Mouse (Mus musculus): ENCODE results near the gene Lep. TPM values are rescaled to one million over a fixed set of nuclear protein-coding genes. Genes with fewer than 3 reads are reported as not detected.

Gene Lep
- polyA plus RNA-seq, 1 experiment from 2014 or later = not detected

- H3K27ac ChIP-seq = no peak overlapping the region
- no peaks in the 10 kb centered on the region for H3K4me1 ChIP-seq
- H3K4me3 ChIP-seq = no peak overlapping the region
- H3K36me3 ChIP-seq = no peaks in the 10 kb centered on the region
- no peak for ATAC-seq (ENCODE audit: insufficient number of reproducible peaks, low FRiP score, low TSS enrichment, low read depth)
- WGBS = 62% methylated on average over 9 of the region's 9 CpGs
- H3K4me2 ChIP-seq = no peak overlapping the region
- 0 out of 2 replicates have a peak, but pooled peaks cover 3% of the 10 kb centered on the region for H3K27me3 ChIP-seq
- no peaks in the 10 kb centered on the region for H3K9me3 ChIP-seq
- H3K9ac ChIP-seq = no peak overlapping the region
Measured at GRCm38 (mm10) chr6:29052188-29052587, 7.8 kb upstream of the Lep start.

GRCm38 (mm10) chr6:29053181-29053580 is 6.8 kb upstream of the Lep start:
- H3K9me3 ChIP-seq = no peaks in the 10 kb centered on the region
- WGBS = 66% methylated on average over 7 of the region's 7 CpGs

GRCm38 (mm10) chr6:29056377-29056776 is 3.6 kb upstream of the Lep start:
- no peaks in the 10 kb centered on the region for H3K36me3 ChIP-seq
- no peak overlapping the region for H3K9ac ChIP-seq
- no peaks in the 10 kb centered on the region for H3K27me3 ChIP-seq
- H3K9me3 ChIP-seq = no peaks in the 10 kb centered on the region
- H3K4me2 ChIP-seq = no peak overlapping the region
- H3K27ac ChIP-seq = no peak overlapping the region
- WGBS = 80% methylated on average over 7 of the region's 7 CpGs
- H3K4me1 ChIP-seq = no peaks in the 10 kb centered on the region
- no peak for ATAC-seq (ENCODE audit: insufficient number of reproducible peaks, low FRiP score, low TSS enrichment, low read depth)
- H3K4me3 ChIP-seq = no peak overlapping the region

More at GRCm38 (mm10) chr6:29053181-29053580, 6.8 kb upstream of the Lep start:
- no peak overlapping the region for H3K27ac ChIP-seq
- no peaks in the 10 kb centered on the region for H3K4me1 ChIP-seq
- ATAC-seq (ENCODE audit: insufficient number of reproducible peaks, low FRiP score, low TSS enrichment, low read depth) = no peak
- no peak overlapping the region for H3K4me3 ChIP-seq
- no peak overlapping the region for H3K9ac ChIP-seq
- no peak overlapping the region for H3K4me2 ChIP-seq
- 0 out of 2 replicates have a peak, but pooled peaks cover 3% of the 10 kb centered on the region for H3K27me3 ChIP-seq
- no peaks in the 10 kb centered on the region for H3K36me3 ChIP-seq

GRCm38 (mm10) chr6:29066389-29066790 is 6.4 kb downstream of the Lep start:
- H3K9ac ChIP-seq = no peak overlapping the region
- no peak overlapping the region for H3K4me2 ChIP-seq
- peaks cover 17% of the 10 kb centered on the region; the same call in 1 of the 2 replicates for H3K4me1 ChIP-seq
- no peak overlapping the region for H3K4me3 ChIP-seq
- no peaks in the 10 kb centered on the region for H3K9me3 ChIP-seq
- H3K36me3 ChIP-seq = no peaks in the 10 kb centered on the region
- no peak overlapping the region for H3K27ac ChIP-seq
- H3K27me3 ChIP-seq = no peaks in the 10 kb centered on the region
- ATAC-seq (ENCODE audit: insufficient number of reproducible peaks, low FRiP score, low TSS enrichment, low read depth) = no peak
- WGBS = 6% methylated on average over 8 of the region's 8 CpGs

GRCm38 (mm10) chr6:29072258-29072657 is 12.2 kb downstream of the Lep start:
- Histone ChIP-seq H3K9me3 (no peaks in the 10 kb centered on the region), H3K9ac (no peak overlapping the region), H3K36me3 (no peaks in the 10 kb centered on the region), H3K4me2 (no peak overlapping the region), H3K4me3 (no peak overlapping the region), H3K27ac (no peak overlapping the region), H3K4me1 (peaks cover 3% of the 10 kb centered on the region; the same call in 1 of the 2 replicates), H3K27me3 (no peaks in the 10 kb centered on the region)
- ATAC-seq (ENCODE audit: insufficient number of reproducible peaks, low FRiP score, low TSS enrichment, low read depth) = no peak
- WGBS = 76% methylated on average over 4 of the region's 4 CpGs

GRCm38 (mm10) chr6:29073462-29074132 is 13.6 kb downstream of the Lep start:
- Histone ChIP-seq H3K4me3 (no peak overlapping the region), H3K4me1 (peaks cover 3% of the 10 kb centered on the region; the same call in 1 of the 2 replicates), H3K36me3 (no peaks in the 10 kb centered on the region), H3K27ac (no peak overlapping the region), H3K4me2 (no peak overlapping the region), H3K9ac (no peak overlapping the region), H3K9me3 (no peaks in the 10 kb centered on the region), H3K27me3 (no peaks in the 10 kb centered on the region)
- 52% methylated on average over 11 of the region's 11 CpGs for WGBS
- ATAC-seq (ENCODE audit: insufficient number of reproducible peaks, low FRiP score, low TSS enrichment, low read depth) = no peak

- ATAC-seq (ENCODE audit: insufficient number of reproducible peaks, low FRiP score, low TSS enrichment, low read depth) = no peak
- no peaks in the 10 kb centered on the region for H3K9me3 ChIP-seq
- no peak overlapping the region for H3K4me2 ChIP-seq
- H3K4me1 ChIP-seq = peaks cover 3% of the 10 kb centered on the region; the same call in 1 of the 2 replicates
- no peak overlapping the region for H3K9ac ChIP-seq
- H3K27ac ChIP-seq = no peak overlapping the region
- no peaks in the 10 kb centered on the region for H3K36me3 ChIP-seq
- H3K27me3 ChIP-seq = no peaks in the 10 kb centered on the region
- H3K4me3 ChIP-seq = no peak overlapping the region
Measured at GRCm38 (mm10) chr6:29074133-29074469, 14.1 kb downstream of the Lep start.

GRCm38 (mm10) chr6:29079291-29079690 is 19.3 kb downstream of the Lep start:
- no peaks in the 10 kb centered on the region for H3K27me3 ChIP-seq
- no peak overlapping the region for H3K27ac ChIP-seq
- no peak overlapping the region for H3K9ac ChIP-seq
- no peak for ATAC-seq (ENCODE audit: insufficient number of reproducible peaks, low FRiP score, low TSS enrichment, low read depth)
- no peak overlapping the region for H3K4me2 ChIP-seq
- WGBS = 60% methylated on average over 4 of the region's 4 CpGs
- H3K4me1 ChIP-seq = no peaks in the 10 kb centered on the region
- no peaks in the 10 kb centered on the region for H3K9me3 ChIP-seq
- H3K4me3 ChIP-seq = no peak overlapping the region
- H3K36me3 ChIP-seq = no peaks in the 10 kb centered on the region

GRCm38 (mm10) chr6:29081826-29082363 is 21.9 kb downstream of the Lep start:
- no peak overlapping the region for H3K4me3 ChIP-seq
- no peaks in the 10 kb centered on the region for H3K27me3 ChIP-seq
- no peaks in the 10 kb centered on the region for H3K4me1 ChIP-seq
- 67% methylated on average over 10 of the region's 10 CpGs for WGBS
- no peak overlapping the region for H3K27ac ChIP-seq
- no peak overlapping the region for H3K4me2 ChIP-seq
- H3K9ac ChIP-seq = no peak overlapping the region
- no peaks in the 10 kb centered on the region for H3K36me3 ChIP-seq
- ATAC-seq (ENCODE audit: insufficient number of reproducible peaks, low FRiP score, low TSS enrichment, low read depth) = no peak
- H3K9me3 ChIP-seq = no peaks in the 10 kb centered on the region

GRCm38 (mm10) chr6:29082776-29083354 is 22.8 kb downstream of the Lep start:
- H3K27ac ChIP-seq = no peak overlapping the region; the same call in 1 of the 2 replicates
- 46% methylated on average over 9 of the region's 9 CpGs for WGBS
- H3K36me3 ChIP-seq = no peaks in the 10 kb centered on the region
- ATAC-seq (ENCODE audit: insufficient number of reproducible peaks, low FRiP score, low TSS enrichment, low read depth) = no peak
- no peaks in the 10 kb centered on the region for H3K27me3 ChIP-seq
- no peak overlapping the region for H3K9ac ChIP-seq
- H3K4me3 ChIP-seq = no peak overlapping the region
- no peaks in the 10 kb centered on the region for H3K9me3 ChIP-seq
- H3K4me1 ChIP-seq = no peaks in the 10 kb centered on the region
- H3K4me2 ChIP-seq = no peak overlapping the region

GRCm38 (mm10) chr6:29084401-29084800 is 24.4 kb downstream of the Lep start:
- Histone ChIP-seq H3K27me3 (no peaks in the 10 kb centered on the region), H3K4me1 (no peaks in the 10 kb centered on the region), H3K36me3 (no peaks in the 10 kb centered on the region), H3K4me2 (no peak overlapping the region), H3K4me3 (no peak overlapping the region), H3K9me3 (no peaks in the 10 kb centered on the region), H3K9ac (no peak overlapping the region), H3K27ac (no peak overlapping the region)
- WGBS = 57% methylated on average over 7 of the region's 7 CpGs
- no peak for ATAC-seq (ENCODE audit: insufficient number of reproducible peaks, low FRiP score, low TSS enrichment, low read depth)

GRCm38 (mm10) chr6:29087921-29088709 is 28.1 kb downstream of the Lep start:
- Histone ChIP-seq H3K4me3 (no peak overlapping the region), H3K27ac (no peak overlapping the region), H3K9ac (no peak overlapping the region), H3K4me2 (no peak overlapping the region), H3K36me3 (no peaks in the 10 kb centered on the region), H3K27me3 (no peaks in the 10 kb centered on the region), H3K4me1 (no peaks in the 10 kb centered on the region), H3K9me3 (peaks cover 3% of the 10 kb centered on the region; the same call in 1 of the 2 replicates)
- WGBS = 62% methylated on average over 7 of the region's 7 CpGs
- no peak for ATAC-seq (ENCODE audit: insufficient number of reproducible peaks, low FRiP score, low TSS enrichment, low read depth)
